Mouse (Mus musculus) kidney, embryonic 15.5 days (tissue): ENCODE measurements around the gene Cdk11b. TPM values are rescaled to one million over a fixed set of nuclear protein-coding genes. Genes with fewer than 3 reads are reported as not detected.
A peak's percentile ranks its signal among the peaks of the same experiment; 100 is the strongest.

ENCODE experiments used
- ATAC-seq: fragments of 200-750 bp; cut with Nextera tagmentation; replicated peaks from 2 replicates; pipeline ENCODE4 v1.8.0; 2017; ENCODE audit warnings: moderate TSS enrichment; ENCODE audit not compliant: low FRiP score
- H3K27ac ChIP-seq: fragments of 300-500 bp; sonication (generic); 2 replicates; pipeline ENCODE4 v1.5.1; 2015; ENCODE audit warnings: mild to moderate bottlenecking, inconsistent platforms
- H3K27me3 ChIP-seq: fragments of 300-500 bp; sonication (generic); 2 replicates; pipeline ENCODE4 v1.6.1; 2015; ENCODE audit warnings: inconsistent platforms
- H3K36me3 ChIP-seq: fragments of 300-500 bp; sonication (generic); 2 replicates; pipeline ENCODE4 v1.6.1; 2015; ENCODE audit warnings: inconsistent platforms
- H3K4me1 ChIP-seq: fragments of 300-500 bp; sonication (generic); 2 replicates; pipeline ENCODE4 v1.6.1; 2015; ENCODE audit warnings: inconsistent platforms
- H3K4me2 ChIP-seq: fragments of 300-500 bp; sonication (generic); 2 replicates; pipeline ENCODE4 v1.6.1; 2015; ENCODE audit warnings: moderate library complexity, mild to moderate bottlenecking, inconsistent platforms
- H3K4me3 ChIP-seq: fragments of 300-500 bp; sonication (generic); replicated peaks from 2 replicates; pipeline ENCODE4 v1.5.1; 2015; ENCODE audit warnings: mild to moderate bottlenecking, inconsistent platforms
- H3K9ac ChIP-seq: fragments of 300-500 bp; sonication (generic); 2 replicates; pipeline ENCODE4 v1.6.1; 2015; ENCODE audit warnings: mild to moderate bottlenecking, inconsistent platforms
- H3K9me3 ChIP-seq: fragments of 300-500 bp; sonication (generic); replicated peaks from 2 replicates; pipeline ENCODE4 v1.6.1; 2016; ENCODE audit warnings: inconsistent platforms
- WGBS: fragments of 180-500 bp; shearing (Covaris S2); methylation state at CpG from one replicate; pipeline ENCODE4 v1.1.7; 2015; ENCODE audit warnings: mixed read lengths; 5-methylcytosine and 5-hydroxymethylcytosine counted together
- polyA plus RNA-seq: library from polyadenylated mRNA; unstranded; fragments of >200 nt; fragmentation: Nextera tagmentation; extraction: Ambion mirVana; gene quantifications from 2 replicates; pipeline ENCODE4 v1.2.1, GENCODE M21; 2015

The Cdk11b gene
- 63.4 and 64.8 TPM in 2 replicates for polyA plus RNA-seq

GRCm38 (mm10) chr4:155624338-155625291 is at the start of gene Cdk11b:
TSS of gene Cdk11b (plus strand) at chr4:155624854.
- peak within 1 kb of the TSS; percentile 82 for H3K9ac ChIP-seq
- peak; percentile 100 for ATAC-seq
- WGBS = under 1% methylated on average over 84 of the region's 84 CpGs
- peak within 1 kb of the TSS; percentile 91 for H3K4me3 ChIP-seq
- peak within 1 kb of the TSS; percentile 96 for H3K27ac ChIP-seq
- no peaks in the 10 kb centered on the region for H3K27me3 ChIP-seq
- no peaks in the 10 kb centered on the region for H3K9me3 ChIP-seq
- peaks cover 52% of the 10 kb centered on the region for H3K36me3 ChIP-seq
- peaks cover 11% of the 10 kb centered on the region for H3K4me1 ChIP-seq
- H3K4me2 ChIP-seq = peak within 1 kb of the TSS; percentile 78

- no peak overlapping the region for H3K4me3 ChIP-seq
- no peaks in the 10 kb centered on the region for H3K27me3 ChIP-seq
- peaks cover 40% of the 10 kb centered on the region for H3K36me3 ChIP-seq
- 88% methylated on average over 11 of the region's 11 CpGs for WGBS
- no peak overlapping the region for H3K9ac ChIP-seq
- peaks cover 4% of the 10 kb centered on the region; the same call in 1 of the 2 replicates for H3K4me1 ChIP-seq
- H3K4me2 ChIP-seq = no peak overlapping the region
- ATAC-seq = no peak
- H3K9me3 ChIP-seq = no peaks in the 10 kb centered on the region
- no peak overlapping the region for H3K27ac ChIP-seq
Observed at GRCm38 (mm10) chr4:155574931-155575330, 49.7 kb upstream of the Cdk11b start.

- WGBS = 92% methylated on average over 8 of the region's 8 CpGs
- Histone ChIP-seq H3K4me3 (no peak overlapping the region), H3K27me3 (no peaks in the 10 kb centered on the region), H3K27ac (no peak overlapping the region), H3K9ac (no peak overlapping the region), H3K4me1 (peaks cover 4% of the 10 kb centered on the region; the same call in 1 of the 2 replicates), H3K4me2 (no peak overlapping the region), H3K9me3 (no peaks in the 10 kb centered on the region), H3K36me3 (peaks cover 45% of the 10 kb centered on the region)
- no peak for ATAC-seq
Observed at GRCm38 (mm10) chr4:155575521-155575920, 49.1 kb upstream of the Cdk11b start.

- H3K4me3 ChIP-seq = no peak overlapping the region
- H3K4me2 ChIP-seq = no peak overlapping the region
- H3K36me3 ChIP-seq = peaks cover 51% of the 10 kb centered on the region
- no peaks in the 10 kb centered on the region for H3K9me3 ChIP-seq
- ATAC-seq = no peak
- no peaks in the 10 kb centered on the region for H3K27me3 ChIP-seq
- H3K9ac ChIP-seq = no peak overlapping the region
- 93% methylated on average over 9 of the region's 9 CpGs for WGBS
- no peaks in the 10 kb centered on the region for H3K4me1 ChIP-seq
- H3K27ac ChIP-seq = no peak overlapping the region
Observed at GRCm38 (mm10) chr4:155577132-155577531, 47.5 kb upstream of the Cdk11b start.

- no peak for ATAC-seq
- H3K4me1 ChIP-seq = no peaks in the 10 kb centered on the region
- no peak overlapping the region for H3K4me2 ChIP-seq
- no peaks in the 10 kb centered on the region for H3K9me3 ChIP-seq
- no peak overlapping the region for H3K27ac ChIP-seq
- no peak overlapping the region for H3K4me3 ChIP-seq
- WGBS = 84% methylated on average over 5 of the region's 5 CpGs
- no peaks in the 10 kb centered on the region for H3K27me3 ChIP-seq
- no peak overlapping the region for H3K9ac ChIP-seq
- peaks cover 57% of the 10 kb centered on the region for H3K36me3 ChIP-seq
Observed at GRCm38 (mm10) chr4:155577741-155578140, 46.9 kb upstream of the Cdk11b start.

- H3K36me3 ChIP-seq = peaks cover 65% of the 10 kb centered on the region
- no peak overlapping the region for H3K4me3 ChIP-seq
- H3K27ac ChIP-seq = no peak overlapping the region
- 89% methylated on average over 7 of the region's 7 CpGs for WGBS
- no peak overlapping the region for H3K9ac ChIP-seq
- H3K4me1 ChIP-seq = no peaks in the 10 kb centered on the region
- ATAC-seq = no peak
- no peak overlapping the region for H3K4me2 ChIP-seq
- no peaks in the 10 kb centered on the region for H3K27me3 ChIP-seq
- H3K9me3 ChIP-seq = no peaks in the 10 kb centered on the region
Observed at GRCm38 (mm10) chr4:155578336-155579125, 46.1 kb upstream of the Cdk11b start.

- 31% methylated on average over 1 of the region's 1 CpGs for WGBS
- no peak overlapping the region for H3K4me2 ChIP-seq
- no peak for ATAC-seq
- H3K9me3 ChIP-seq = no peaks in the 10 kb centered on the region
- no peak overlapping the region for H3K4me3 ChIP-seq
- no peak overlapping the region for H3K27ac ChIP-seq
- H3K4me1 ChIP-seq = no peaks in the 10 kb centered on the region
- H3K9ac ChIP-seq = no peak overlapping the region
- H3K36me3 ChIP-seq = peaks cover 84% of the 10 kb centered on the region
- no peaks in the 10 kb centered on the region for H3K27me3 ChIP-seq
Observed at GRCm38 (mm10) chr4:155580420-155580819, 44.2 kb upstream of the Cdk11b start.

GRCm38 (mm10) chr4:155582279-155582905 is 42.3 kb upstream of the Cdk11b start:
- no peak overlapping the region for H3K9ac ChIP-seq
- no peaks in the 10 kb centered on the region for H3K9me3 ChIP-seq
- no peak overlapping the region for H3K27ac ChIP-seq
- H3K4me1 ChIP-seq = no peaks in the 10 kb centered on the region
- H3K4me2 ChIP-seq = no peak overlapping the region
- H3K27me3 ChIP-seq = no peaks in the 10 kb centered on the region
- no peak for ATAC-seq
- H3K36me3 ChIP-seq = peaks cover 87% of the 10 kb centered on the region
- no peak overlapping the region for H3K4me3 ChIP-seq
- 92% methylated on average over 6 of the region's 6 CpGs for WGBS

GRCm38 (mm10) chr4:155589356-155589755 is 35.3 kb upstream of the Cdk11b start:
- ATAC-seq = no peak
- H3K9me3 ChIP-seq = no peaks in the 10 kb centered on the region
- peaks cover 60% of the 10 kb centered on the region for H3K36me3 ChIP-seq

GRCm38 (mm10) chr4:155591012-155591719 is 33.5 kb upstream of the Cdk11b start:
- Histone ChIP-seq H3K27ac (no peak overlapping the region), H3K4me3 (no peak overlapping the region), H3K36me3 (peaks cover 42% of the 10 kb centered on the region), H3K4me1 (no peaks in the 10 kb centered on the region), H3K27me3 (no peaks in the 10 kb centered on the region), H3K4me2 (no peak overlapping the region), H3K9ac (no peak overlapping the region), H3K9me3 (no peaks in the 10 kb centered on the region)
- WGBS = 88% methylated on average over 7 of the region's 7 CpGs
- ATAC-seq = no peak

More at GRCm38 (mm10) chr4:155589356-155589755, 35.3 kb upstream of the Cdk11b start:
- no peaks in the 10 kb centered on the region for H3K4me1 ChIP-seq
- H3K27me3 ChIP-seq = no peaks in the 10 kb centered on the region
- H3K27ac ChIP-seq = no peak overlapping the region
- no peak overlapping the region for H3K4me2 ChIP-seq
- 92% methylated on average over 5 of the region's 5 CpGs for WGBS
- H3K4me3 ChIP-seq = no peak overlapping the region
- no peak overlapping the region for H3K9ac ChIP-seq

- H3K27ac ChIP-seq = no peak overlapping the region
- 63% methylated on average over 1 of the region's 1 CpGs for WGBS
- ATAC-seq = no peak
Observed at GRCm38 (mm10) chr4:155593780-155594179, 30.9 kb upstream of the Cdk11b start.

More at GRCm38 (mm10) chr4:155593780-155594179, 30.9 kb upstream of the Cdk11b start:
- H3K36me3 ChIP-seq = peaks cover 18% of the 10 kb centered on the region
- no peaks in the 10 kb centered on the region for H3K27me3 ChIP-seq
- H3K9me3 ChIP-seq = no peaks in the 10 kb centered on the region
- no peak overlapping the region for H3K4me3 ChIP-seq
- H3K4me2 ChIP-seq = no peak overlapping the region
- H3K4me1 ChIP-seq = 0 out of 2 replicates have a peak, but pooled peaks cover 4% of the 10 kb centered on the region
- H3K9ac ChIP-seq = no peak overlapping the region
